Mouse (Mus musculus) liver, embryonic 14.5 days (tissue): ENCODE results near the gene Tarbp1. TPM values are rescaled to one million over a fixed set of nuclear protein-coding genes. Genes with fewer than 3 reads are reported as not detected.
A peak's percentile ranks its signal among the peaks of the same experiment; 100 is the strongest.
"Not testable (repeated sequence)": the region's sequence is repeated elsewhere in the genome, so short reads cannot be mapped to it uniquely, and the experiment has no call there.

Source experiments
- ATAC-seq: fragments of 200-750 bp; cut with Nextera tagmentation; 2 replicates; pipeline ENCODE4 v1.8.0; 2017; ENCODE audit warnings: moderate number of reproducible peaks, mild to moderate bottlenecking, moderate library complexity; ENCODE audit not compliant: insufficient read depth
- DNase-seq, 3 experiments: peaks; one replicate each; pipeline ENCODE4 v3.0.0-alpha.2; 2012 to 2013; ENCODE audit warnings: low read depth in 3 of 3, low spot score in 3 of 3
- H3K27ac ChIP-seq: fragments of 300-500 bp; sonication (generic); 2 replicates; pipeline ENCODE4 v1.5.1; 2014; ENCODE audit warnings: moderate library complexity, mild to moderate bottlenecking, control low read depth, inconsistent platforms
- H3K27me3 ChIP-seq: fragments of 300-500 bp; sonication (generic); 2 replicates; pipeline ENCODE4 v1.6.1; 2014; ENCODE audit warnings: mild to moderate bottlenecking, low read length, moderate library complexity; ENCODE audit not compliant: control insufficient read depth, insufficient read depth
- H3K36me3 ChIP-seq: fragments of 300-500 bp; sonication (generic); replicated peaks from 2 replicates; pipeline ENCODE4 v1.6.1; 2014; ENCODE audit warnings: low read depth; ENCODE audit not compliant: control insufficient read depth, insufficient read depth
- H3K4me1 ChIP-seq, 2 experiments: fragments of 200-500 bp in 1 of 2; fragments of 300-500 bp in 1 of 2; sonication (generic) in 1 of 2; replicated peaks; 2 replicates each; pipeline ENCODE4 v1.6.1; 2012 to 2014; ENCODE audit warnings: antibody characterized with exemption in 1 of 2, inconsistent platforms in 1 of 2, low read length in 1 of 2; ENCODE audit not compliant: control insufficient read depth in 2 of 2, insufficient read depth in 2 of 2
- H3K4me2 ChIP-seq: fragments of 300-500 bp; sonication (generic); 2 replicates; pipeline ENCODE4 v1.6.1; 2014; ENCODE audit warnings: low read depth, mild to moderate bottlenecking, control low read depth, moderate library complexity
- H3K4me3 ChIP-seq, 2 experiments: fragments of 200-500 bp in 1 of 2; fragments of 300-500 bp in 1 of 2; sonication (generic) in 1 of 2; 2 replicates each; pipeline ENCODE4 v1.5.1; 2012 to 2014; ENCODE audit warnings: low read depth in 2 of 2, low read length in 2 of 2, mild to moderate bottlenecking in 2 of 2, control low read depth in 1 of 2, inconsistent platforms in 1 of 2, moderate library complexity in 1 of 2; ENCODE audit not compliant: insufficient read depth in 1 of 2
- H3K9ac ChIP-seq: fragments of 300-500 bp; sonication (generic); replicated peaks from 2 replicates; pipeline ENCODE4 v1.6.1; 2014; ENCODE audit warnings: mild to moderate bottlenecking, control low read depth, moderate library complexity
- H3K9me3 ChIP-seq: fragments of 300-500 bp; sonication (generic); 2 replicates; pipeline ENCODE4 v1.6.1; 2016; ENCODE audit warnings: low read length, mixed read lengths; ENCODE audit not compliant: control insufficient read depth
- CTCF ChIP-seq: IDR thresholded peaks from 2 replicates; pipeline ENCODE4 v1.5.1; 2016; ENCODE audit warnings: antibody characterized with exemption, low read depth, control low read depth
- EP300 ChIP-seq: IDR thresholded peaks from 2 replicates; pipeline ENCODE4 v1.6.1; 2016; ENCODE audit warnings: antibody characterized with exemption, low read depth
- WGBS: fragments of 180-500 bp; shearing (Covaris S2); extraction: QIAGEN DNeasy Blood & Tissue Kit; methylation state at CpG from one replicate; pipeline ENCODE4 v1.1.7; 2014; ENCODE audit not compliant: insufficient replicate concordance; 5-methylcytosine and 5-hydroxymethylcytosine counted together
- polyA plus RNA-seq, 2 experiments: library from polyadenylated mRNA; depleted of rRNA in 1 of 2; stranded (reverse) in 1 of 2; unstranded in 1 of 2; fragments of >200 nt; fragmentation: Nextera tagmentation in 1 of 2; extraction: Ambion mirVana in 1 of 2; gene quantifications; 2 replicates each; pipeline versions ENCODE4 v1.2.1 to v1.2.3; 2012 to 2014

Gene Tarbp1
- polyA plus RNA-seq, 2 experiments: 1.5 to 2.8 TPM

DNA sequence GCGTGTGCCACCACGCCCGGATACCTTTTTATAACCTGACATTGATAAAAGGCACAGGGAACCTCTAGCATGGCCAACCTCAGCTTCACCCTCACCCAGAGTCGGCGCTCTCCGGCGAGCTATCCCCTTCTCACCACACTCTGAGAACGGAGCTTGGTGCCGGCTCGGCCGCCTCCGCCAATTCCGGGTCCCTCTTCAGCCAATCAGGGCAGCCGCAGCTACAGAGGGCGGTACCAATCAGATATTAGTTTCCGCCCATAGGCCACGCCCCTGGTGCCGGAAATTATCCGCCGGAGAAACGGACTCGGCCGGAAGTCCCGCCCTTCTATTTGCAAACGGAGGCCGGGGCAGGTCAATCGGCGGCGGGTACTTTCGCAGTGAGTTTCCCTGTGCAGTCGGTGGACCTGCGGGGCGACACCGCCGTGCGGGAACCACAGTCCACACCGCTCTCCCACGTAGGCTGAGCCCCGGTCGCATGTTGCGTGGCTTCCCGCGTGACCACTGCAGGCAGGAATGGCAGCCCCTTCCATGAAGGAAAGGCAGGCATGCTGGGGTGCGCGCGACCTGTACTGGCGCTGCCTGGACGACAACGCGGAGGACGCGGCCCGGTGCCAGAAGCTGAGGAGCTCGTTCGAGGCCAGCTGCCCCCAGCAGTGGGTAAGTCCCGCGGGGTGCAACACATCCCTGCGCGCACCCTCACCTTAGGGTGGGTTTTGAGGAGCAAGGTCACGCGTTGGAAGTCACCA, 52.5 kb downstream of the Tarbp1 start, which contains the start of gene Coa6:
Gene Coa6, plus strand, starts transcription at position 342 of the 746 bp plus-strand sequence.
- H3K4me3 ChIP-seq: peak within 1 kb of the TSS; percentile 69 to 85
- peak; percentile 93 to 95 (median 94) for DNase-seq
- WGBS: under 1% methylated on average over 61 of the region's 61 CpGs

DNA sequence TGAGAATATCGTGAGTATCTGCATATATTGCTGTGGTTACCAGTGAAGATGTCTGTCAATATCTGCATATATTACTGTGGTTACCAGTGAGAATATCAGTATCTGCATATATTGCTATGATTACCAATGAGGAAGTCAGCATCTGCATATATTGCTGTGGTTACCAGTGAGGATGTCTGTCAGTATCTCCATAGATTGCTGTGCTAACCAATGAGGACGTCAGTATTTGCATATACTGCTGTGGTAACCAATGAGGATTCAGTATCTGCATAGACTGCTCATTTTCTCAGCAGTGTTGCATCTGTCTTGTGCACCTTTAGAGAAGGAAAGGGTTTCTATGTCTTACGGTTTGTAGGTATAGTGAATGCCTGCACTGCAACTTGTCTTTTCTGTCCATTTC, 54.0 kb downstream of the Tarbp1 start:
- H3K27me3 ChIP-seq: no peaks in the 10 kb centered on the region
- peak overlapping the region; percentile 69; the same call in 1 of the 2 replicates for H3K4me2 ChIP-seq
- H3K4me1 ChIP-seq: peaks cover 0 to 8% of the 10 kb centered on the region in 2 experiments; a peak in 3 of 4 replicates
- no peak overlapping the region for H3K9ac ChIP-seq
- no peaks in the 10 kb centered on the region; the same call in 1 of the 2 replicates for H3K36me3 ChIP-seq
- H3K9me3 ChIP-seq: no peaks in the 10 kb centered on the region
- 66% methylated on average over 3 of the region's 3 CpGs for WGBS
- TF ChIP-seq EP300 (no peak), CTCF (no peak)
- ATAC-seq (no peak), DNase-seq (no peak)
- H3K4me3 ChIP-seq: no peak overlapping the region
- H3K27ac ChIP-seq: no peak overlapping the region

More for the DNA sequence above, 52.5 kb downstream of the Tarbp1 start, which contains the start of gene Coa6:
- Histone ChIP-seq H3K36me3 (peaks cover 11% of the 10 kb centered on the region), H3K9ac (peak within 1 kb of the TSS; percentile 64), H3K4me2 (peak within 1 kb of the TSS; percentile 79), H3K9me3 (no peaks in the 10 kb centered on the region), H3K27ac (peak within 1 kb of the TSS; percentile 66), H3K27me3 (no peaks in the 10 kb centered on the region), H3K4me1 (peaks cover 0 to 8% of the 10 kb centered on the region in 2 experiments; a peak in 3 of 4 replicates)
- TF ChIP-seq EP300 (no peak), CTCF (no peak)
- peak; percentile 95 for ATAC-seq

DNA sequence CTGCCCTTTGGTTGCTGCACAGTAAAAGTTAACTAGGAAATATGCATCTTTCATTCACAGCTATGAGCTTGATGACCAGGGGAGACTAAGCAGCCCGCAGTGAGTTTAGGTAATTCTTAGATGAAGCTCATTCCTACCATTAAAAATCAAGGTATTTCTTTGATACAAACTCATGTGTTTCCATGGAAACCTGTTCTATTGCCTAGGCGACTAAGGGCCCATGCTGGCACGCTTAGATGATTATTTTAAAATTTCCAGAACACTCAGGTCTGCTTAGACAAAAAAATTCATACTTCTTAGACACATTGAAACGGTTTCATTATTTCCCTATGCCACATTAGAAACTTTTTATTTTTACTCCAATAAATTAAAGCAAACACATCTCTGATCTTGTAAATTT, 69.8 kb downstream of the Tarbp1 start:
- WGBS: 42% methylated on average over 4 of the region's 4 CpGs
- no peak for TF ChIP-seq CTCF
- TF ChIP-seq EP300: no peak

DNA sequence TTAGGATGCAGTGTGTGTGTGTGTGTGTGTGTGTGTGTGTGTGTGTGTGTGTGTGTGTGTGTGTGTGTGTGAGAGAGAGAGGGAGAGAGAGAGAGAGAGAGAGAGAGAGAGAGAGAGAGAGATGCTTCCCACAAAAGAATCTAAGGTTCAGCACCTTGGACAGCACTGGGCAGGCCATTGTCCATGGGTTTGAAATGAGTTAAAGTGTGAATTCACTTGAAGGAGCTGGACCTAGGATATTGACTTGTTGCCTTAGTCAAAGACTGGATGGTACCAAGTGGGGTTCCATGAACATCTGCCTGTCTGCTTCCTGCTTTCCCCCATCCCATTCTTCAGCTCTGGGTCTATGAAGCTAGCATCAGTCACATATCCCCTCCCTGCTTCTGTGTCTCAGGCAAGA, 70.3 kb downstream of the Tarbp1 start:
- not testable (repeated sequence) for ATAC-seq, H3K9ac ChIP-seq

More for the DNA sequence above, 69.8 kb downstream of the Tarbp1 start:
- no peak overlapping the region for H3K9ac ChIP-seq
- H3K9me3 ChIP-seq: no peaks in the 10 kb centered on the region
- H3K4me3 ChIP-seq: no peak overlapping the region
- no peak overlapping the region for H3K4me2 ChIP-seq
- H3K4me1 ChIP-seq: no peaks in the 10 kb centered on the region
- H3K36me3 ChIP-seq: no peaks in the 10 kb centered on the region
- DNase-seq (no peak), ATAC-seq (no peak)
- no peaks in the 10 kb centered on the region for H3K27me3 ChIP-seq
- H3K27ac ChIP-seq: no peak overlapping the region

DNA sequence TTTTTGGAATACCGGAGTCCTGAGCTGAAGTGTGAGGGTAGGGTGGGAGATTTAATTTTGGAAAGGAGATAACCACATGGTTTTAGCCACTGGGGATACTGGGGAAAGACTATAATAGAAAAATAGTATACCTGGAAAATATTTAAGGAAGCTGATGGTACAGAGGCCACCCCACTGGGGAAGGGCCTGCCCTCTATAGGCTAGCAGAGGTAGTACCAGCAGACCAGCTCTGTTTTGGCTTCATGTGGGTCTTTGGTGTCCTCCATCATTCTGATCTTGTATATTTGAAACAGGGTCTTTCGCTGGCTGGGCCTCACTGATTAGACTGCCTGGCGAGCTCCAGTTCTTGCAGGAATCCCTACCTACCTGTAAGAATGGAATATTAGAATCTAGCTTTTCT, 76.5 kb downstream of the Tarbp1 start:
- WGBS: 48% methylated on average over 3 of the region's 3 CpGs
- H3K27ac ChIP-seq: no peak overlapping the region
- H3K27me3 ChIP-seq: no peaks in the 10 kb centered on the region
- H3K9ac ChIP-seq: no peak overlapping the region
- H3K36me3 ChIP-seq: no peaks in the 10 kb centered on the region
- no peak overlapping the region for H3K4me2 ChIP-seq
- ATAC-seq (no peak), DNase-seq (no peak)
- no peaks in the 10 kb centered on the region for H3K4me1 ChIP-seq
- no peak overlapping the region for H3K4me3 ChIP-seq
- TF ChIP-seq EP300 (no peak), CTCF (peak; percentile 40)
- no peaks in the 10 kb centered on the region for H3K9me3 ChIP-seq

More for the DNA sequence above, 70.3 kb downstream of the Tarbp1 start:
- H3K27ac ChIP-seq, H3K27me3 ChIP-seq, H3K36me3 ChIP-seq, H3K4me2 ChIP-seq, H3K4me3 ChIP-seq, H3K9me3 ChIP-seq, H3K4me1 ChIP-seq, DNase-seq: not testable (repeated sequence)
